Mouse (Mus musculus) hindbrain, embryonic 11.5 days (tissue): ENCODE measurements around the gene Fbxl21. TPM values are rescaled to one million over a fixed set of nuclear protein-coding genes. Genes with fewer than 3 reads are reported as not detected.

Experiments
- ATAC-seq: fragments of 200-750 bp; cut with Nextera tagmentation; 2 replicates; pipeline ENCODE4 v1.8.0; 2017; ENCODE audit warnings: mild to moderate bottlenecking, moderate TSS enrichment, moderate library complexity; ENCODE audit not compliant: low FRiP score
- DNase-seq: peaks from one replicate; pipeline ENCODE4 v3.0.0-alpha.2; 2015; ENCODE audit warnings: low spot score
- H3K27ac ChIP-seq: fragments of 300-500 bp; sonication (generic); 2 replicates; pipeline ENCODE4 v1.5.1; 2014; ENCODE audit warnings: mild to moderate bottlenecking, low read depth, low read length
- H3K27me3 ChIP-seq: fragments of 300-500 bp; sonication (generic); 2 replicates; pipeline ENCODE4 v1.6.1; 2014; ENCODE audit warnings: mild to moderate bottlenecking, low read length, moderate library complexity, mixed read lengths; ENCODE audit not compliant: control insufficient read depth, insufficient read depth
- H3K36me3 ChIP-seq: fragments of 300-500 bp; sonication (generic); 2 replicates; pipeline ENCODE4 v1.6.1; 2014; ENCODE audit warnings: mild to moderate bottlenecking, low read length, moderate library complexity, mixed read lengths; ENCODE audit not compliant: control insufficient read depth, insufficient read depth
- H3K4me1 ChIP-seq: fragments of 300-500 bp; sonication (generic); replicated peaks from 2 replicates; pipeline ENCODE4 v1.6.1; 2014; ENCODE audit warnings: low read length, mixed read lengths; ENCODE audit not compliant: control insufficient read depth, insufficient read depth
- H3K4me2 ChIP-seq: fragments of 300-500 bp; sonication (generic); replicated peaks from 2 replicates; pipeline ENCODE4 v1.6.1; 2014; ENCODE audit warnings: mild to moderate bottlenecking, low read depth, low read length
- H3K4me3 ChIP-seq: fragments of 300-500 bp; sonication (generic); 2 replicates; pipeline ENCODE4 v1.5.1; 2014; ENCODE audit warnings: low read depth, low read length
- H3K9ac ChIP-seq: fragments of 300-500 bp; sonication (generic); 2 replicates; pipeline ENCODE4 v1.6.1; 2014; ENCODE audit warnings: low read depth, low read length
- H3K9me3 ChIP-seq: fragments of 300-500 bp; sonication (generic); 2 replicates; pipeline ENCODE4 v1.6.1; 2016; ENCODE audit warnings: low read length; ENCODE audit not compliant: control insufficient read depth
- WGBS: fragments of 180-500 bp; shearing (Covaris S2); extraction: QIAGEN DNeasy Blood & Tissue Kit; methylation state at CpG from one replicate; pipeline ENCODE4 v1.1.7; 2014; 5-methylcytosine and 5-hydroxymethylcytosine counted together
- polyA plus RNA-seq: library from polyadenylated mRNA; unstranded; fragments of >200 nt; fragmentation: Nextera tagmentation; extraction: Ambion mirVana; gene quantifications from 2 replicates; pipeline ENCODE4 v1.2.1, GENCODE M21; 2014

Fbxl21 gene
- polyA plus RNA-seq, result 3.2 and 3.3 TPM in 2 replicates

DNA sequence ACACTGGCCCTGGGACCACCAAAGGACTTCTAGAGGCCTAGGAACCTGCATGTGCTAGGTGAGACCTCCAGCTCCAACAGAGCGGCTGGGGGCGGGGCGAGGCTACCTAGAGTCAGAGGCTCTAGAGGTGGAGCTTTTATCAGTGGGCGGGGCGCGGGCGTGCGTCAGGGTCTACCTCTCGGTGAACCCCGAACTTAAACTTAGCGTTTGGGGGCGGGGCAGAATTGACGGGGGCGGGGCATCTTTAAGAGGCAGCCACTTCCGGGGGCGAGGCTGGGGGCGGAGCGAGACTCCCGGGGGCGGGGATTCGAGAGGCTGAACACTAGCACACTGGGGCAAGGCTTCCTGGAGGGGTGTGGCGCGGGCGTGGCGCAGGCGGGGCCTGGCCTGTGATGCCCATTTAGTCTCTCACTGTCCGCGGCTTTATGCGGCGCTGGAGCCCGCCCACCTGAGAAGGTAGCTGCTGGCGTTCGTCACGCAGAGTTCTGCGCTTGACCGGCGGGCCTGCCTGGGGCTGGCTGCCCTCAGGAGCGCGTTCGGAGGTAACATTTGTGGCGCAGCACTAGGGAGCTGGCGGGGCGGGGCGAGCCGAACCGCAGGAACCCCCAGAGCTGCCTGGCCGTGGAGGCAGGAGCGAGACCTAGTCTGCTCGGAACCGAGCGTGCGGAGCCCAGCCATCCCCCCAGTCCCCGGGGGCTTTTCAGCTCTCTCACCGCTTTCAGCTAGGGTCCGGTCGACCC is at the start of gene Fbxl21:
Gene Fbxl21 (plus strand): TSS at position 392 of the 740 bp plus-strand sequence.
- Histone ChIP-seq H3K27ac (no peak within 1 kb of the TSS), H3K4me3 (peak within 1 kb of the TSS; percentile 64), H3K4me2 (peak within 1 kb of the TSS; percentile 91), H3K9me3 (no peaks in the 10 kb centered on the region), H3K4me1 (no peaks in the 10 kb centered on the region), H3K9ac (peak within 1 kb of the TSS; percentile 68), H3K36me3 (no peaks in the 10 kb centered on the region), H3K27me3 (no peaks in the 10 kb centered on the region)
- ATAC-seq (peak; percentile 99), DNase-seq (peak; percentile 91)
- 2% methylated on average over 56 of the region's 56 CpGs for WGBS

DNA sequence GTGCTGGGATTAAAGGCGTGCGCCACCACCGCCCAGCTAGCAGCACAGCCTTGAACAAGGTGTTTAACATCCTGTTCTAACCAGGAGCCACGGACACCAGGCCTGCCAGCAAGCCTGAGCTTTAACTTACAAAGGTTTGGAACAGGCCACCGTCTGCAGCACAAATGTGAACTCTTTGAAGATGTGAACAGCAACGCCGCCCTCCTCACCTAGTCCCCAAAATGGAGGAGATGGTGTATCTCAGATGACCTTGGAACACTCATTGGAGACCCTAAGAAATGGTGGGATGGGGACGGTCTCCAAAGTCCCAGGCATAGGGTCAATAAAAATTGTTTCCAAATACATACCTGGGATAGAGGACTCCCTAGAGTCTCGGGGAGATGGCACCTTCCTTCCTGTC is 49.6 kb upstream of the Fbxl21 start:
- Histone ChIP-seq H3K27me3 (no peaks in the 10 kb centered on the region), H3K4me1 (no peaks in the 10 kb centered on the region), H3K9me3 (no peaks in the 10 kb centered on the region), H3K4me2 (no peak overlapping the region), H3K36me3 (no peaks in the 10 kb centered on the region), H3K9ac (no peak overlapping the region), H3K4me3 (no peak overlapping the region), H3K27ac (no peak overlapping the region)
- no peak for ATAC-seq
- DNase-seq, result no peak
- WGBS, result 91% methylated on average over 9 of the region's 9 CpGs

DNA sequence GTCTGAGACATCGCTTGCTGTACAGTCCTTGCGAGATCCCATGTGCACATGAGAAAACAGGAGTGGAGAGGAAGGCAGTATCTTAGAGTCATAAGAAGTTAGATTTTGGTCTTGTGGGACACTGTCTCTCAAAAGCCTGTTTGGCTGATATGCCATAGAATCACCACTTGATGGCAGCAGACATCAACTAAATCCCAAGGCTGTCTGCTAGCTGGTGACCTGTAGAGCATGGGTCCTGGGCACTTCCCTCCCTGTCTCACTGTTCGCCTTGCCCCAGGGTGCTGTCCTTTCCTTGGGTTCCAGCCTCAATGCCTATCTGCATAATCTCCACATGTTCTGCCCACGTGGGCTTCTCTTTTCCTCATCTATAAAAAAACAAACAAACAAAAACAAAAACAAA is 46.9 kb upstream of the Fbxl21 start:
- no peak for ATAC-seq
- no peaks in the 10 kb centered on the region for H3K4me1 ChIP-seq
- no peak overlapping the region for H3K9ac ChIP-seq
- 33% methylated on average over 4 of the region's 4 CpGs for WGBS
- H3K9me3 ChIP-seq, result no peaks in the 10 kb centered on the region
- DNase-seq, result peak; percentile 68
- H3K36me3 ChIP-seq, result no peaks in the 10 kb centered on the region
- H3K27me3 ChIP-seq, result no peaks in the 10 kb centered on the region
- H3K4me3 ChIP-seq, result no peak overlapping the region
- H3K27ac ChIP-seq, result no peak overlapping the region
- H3K4me2 ChIP-seq, result no peak overlapping the region

DNA sequence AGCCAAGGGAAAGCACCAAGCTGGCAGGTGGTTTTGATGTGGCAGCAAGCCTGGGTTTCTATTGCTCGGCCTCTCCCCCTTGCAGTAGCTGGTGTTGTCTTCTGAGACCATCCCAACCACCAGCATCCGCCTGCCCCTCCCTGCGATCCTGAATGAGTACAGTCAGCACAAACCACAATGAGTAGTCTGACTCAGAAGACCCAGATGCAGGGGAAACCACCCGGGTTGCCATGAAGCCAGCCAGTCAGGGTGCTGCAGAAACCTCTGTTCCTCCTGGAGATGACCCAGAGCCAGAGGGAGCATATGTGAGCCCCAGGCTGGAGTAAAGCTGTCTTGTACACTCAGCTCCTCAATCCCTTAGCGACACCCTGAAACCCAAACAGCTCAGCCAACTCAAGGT is 45.5 kb upstream of the Fbxl21 start:
- Histone ChIP-seq H3K27me3 (no peaks in the 10 kb centered on the region), H3K9ac (no peak overlapping the region), H3K4me1 (no peaks in the 10 kb centered on the region), H3K36me3 (no peaks in the 10 kb centered on the region), H3K4me2 (no peak overlapping the region), H3K9me3 (no peaks in the 10 kb centered on the region), H3K27ac (no peak overlapping the region), H3K4me3 (no peak overlapping the region)
- WGBS, result 77% methylated on average over 5 of the region's 5 CpGs
- ATAC-seq (no peak), DNase-seq (no peak)

DNA sequence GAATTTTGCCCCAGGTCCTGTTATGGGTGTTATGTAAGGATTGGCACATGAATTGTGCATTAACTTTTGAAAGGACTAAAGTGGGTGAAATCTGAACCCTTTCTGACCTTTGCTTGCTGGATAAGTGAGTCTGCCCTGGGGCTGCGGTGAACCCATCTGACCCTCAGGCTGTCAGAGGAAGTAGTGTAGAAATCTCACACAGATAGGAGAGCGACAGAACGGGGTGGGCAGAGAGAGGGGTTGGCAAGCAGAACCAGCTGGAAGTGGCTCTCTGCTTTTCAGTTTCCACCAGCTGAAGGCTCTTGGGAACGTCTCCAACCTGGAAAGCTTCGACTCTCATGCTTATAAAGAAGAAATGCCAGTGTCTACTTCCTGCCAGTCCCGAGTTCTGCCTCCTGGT is 45.0 kb upstream of the Fbxl21 start:
- Histone ChIP-seq H3K27ac (no peak overlapping the region), H3K4me2 (no peak overlapping the region), H3K4me3 (no peak overlapping the region), H3K4me1 (no peaks in the 10 kb centered on the region), H3K36me3 (no peaks in the 10 kb centered on the region), H3K9ac (no peak overlapping the region), H3K27me3 (no peaks in the 10 kb centered on the region), H3K9me3 (no peaks in the 10 kb centered on the region)
- no peak for DNase-seq
- 47% methylated on average over 6 of the region's 6 CpGs for WGBS
- no peak for ATAC-seq

DNA sequence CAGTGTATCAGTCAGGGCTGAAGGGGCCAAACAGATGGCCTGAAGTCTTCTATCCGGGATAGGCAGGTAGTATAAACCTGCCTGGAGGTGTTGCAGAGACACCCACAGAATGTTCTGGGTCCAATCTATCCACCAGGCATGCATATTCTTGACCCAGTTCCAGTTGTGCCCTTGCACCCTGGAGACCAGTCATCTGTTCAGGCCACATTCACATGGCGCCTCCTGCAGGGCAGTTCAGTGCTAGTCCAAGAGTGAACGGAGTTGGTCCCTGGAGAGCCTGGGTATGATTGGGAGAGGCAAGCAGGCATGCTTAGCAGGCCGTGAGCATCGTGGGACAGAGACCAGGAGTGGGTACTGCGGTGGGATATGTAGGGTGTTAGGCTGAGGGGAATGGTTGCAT is 44.2 kb upstream of the Fbxl21 start:
- H3K27ac ChIP-seq, result no peak overlapping the region
- no peak for ATAC-seq
- H3K4me3 ChIP-seq, result no peak overlapping the region
- no peaks in the 10 kb centered on the region for H3K36me3 ChIP-seq
- no peak overlapping the region for H3K4me2 ChIP-seq
- no peak for DNase-seq
- no peaks in the 10 kb centered on the region for H3K4me1 ChIP-seq
- no peaks in the 10 kb centered on the region for H3K9me3 ChIP-seq
- H3K9ac ChIP-seq, result no peak overlapping the region
- WGBS, result 80% methylated on average over 6 of the region's 6 CpGs
- no peaks in the 10 kb centered on the region for H3K27me3 ChIP-seq

DNA sequence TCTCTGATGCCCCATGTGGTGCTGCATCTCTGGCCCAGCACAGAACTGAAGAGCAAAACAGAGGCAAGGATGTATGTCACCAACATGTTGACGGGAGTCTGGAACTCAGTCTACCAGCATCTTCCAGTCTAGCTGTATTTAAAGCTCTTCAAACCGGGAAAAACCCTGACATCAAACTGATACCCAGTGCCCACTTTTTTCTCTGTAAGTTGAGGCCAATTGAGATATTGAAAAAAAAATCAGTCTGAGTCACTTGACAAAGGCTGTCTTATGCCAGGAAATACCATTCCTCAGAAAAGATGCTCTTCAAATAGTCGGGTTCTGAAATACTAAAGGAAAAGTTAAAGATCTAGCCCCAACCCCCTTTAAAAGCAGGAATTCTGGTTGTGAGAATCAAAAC is 40.1 kb upstream of the Fbxl21 start, which contains the start of gene Il9:
Gene Il9 (minus strand): TSS at position 101 of the 400 bp plus-strand sequence.
- H3K9me3 ChIP-seq, result no peaks in the 10 kb centered on the region
- ATAC-seq, result no peak
- H3K27ac ChIP-seq, result no peak within 1 kb of the TSS
- no peak within 1 kb of the TSS for H3K4me3 ChIP-seq
- H3K9ac ChIP-seq, result no peak within 1 kb of the TSS
- WGBS, result 80% methylated on average over 3 of the region's 3 CpGs
- no peaks in the 10 kb centered on the region for H3K36me3 ChIP-seq
- no peak within 1 kb of the TSS for H3K4me2 ChIP-seq
- no peaks in the 10 kb centered on the region for H3K27me3 ChIP-seq
- no peak for DNase-seq
- H3K4me1 ChIP-seq, result no peaks in the 10 kb centered on the region

DNA sequence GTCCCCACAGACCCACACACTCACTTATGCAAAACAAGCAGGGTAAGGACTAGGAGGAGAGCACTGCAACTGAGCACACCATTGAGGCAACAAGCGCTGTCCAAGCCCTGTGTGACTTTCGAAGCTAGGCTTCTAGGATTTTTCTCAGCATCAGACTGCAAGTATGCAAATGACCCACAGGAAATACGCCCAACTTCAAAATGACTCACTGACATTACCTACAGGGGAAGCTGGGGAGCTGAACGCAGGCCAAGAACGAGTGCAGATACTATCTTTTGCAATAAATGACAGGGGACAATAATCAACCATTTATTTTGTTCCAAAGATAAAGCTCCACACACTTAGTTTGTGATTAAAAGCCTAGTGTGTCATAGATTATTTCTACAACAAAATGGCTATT is 34.3 kb upstream of the Fbxl21 start:
- no peak overlapping the region for H3K27ac ChIP-seq
- no peak for ATAC-seq
- no peak for DNase-seq
- no peak overlapping the region for H3K4me2 ChIP-seq
- no peaks in the 10 kb centered on the region for H3K4me1 ChIP-seq
- H3K9ac ChIP-seq, result no peak overlapping the region
- 78% methylated on average over 5 of the region's 5 CpGs for WGBS
- no peaks in the 10 kb centered on the region for H3K9me3 ChIP-seq
- no peaks in the 10 kb centered on the region for H3K27me3 ChIP-seq
- no peak overlapping the region for H3K4me3 ChIP-seq
- H3K36me3 ChIP-seq, result no peaks in the 10 kb centered on the region

DNA sequence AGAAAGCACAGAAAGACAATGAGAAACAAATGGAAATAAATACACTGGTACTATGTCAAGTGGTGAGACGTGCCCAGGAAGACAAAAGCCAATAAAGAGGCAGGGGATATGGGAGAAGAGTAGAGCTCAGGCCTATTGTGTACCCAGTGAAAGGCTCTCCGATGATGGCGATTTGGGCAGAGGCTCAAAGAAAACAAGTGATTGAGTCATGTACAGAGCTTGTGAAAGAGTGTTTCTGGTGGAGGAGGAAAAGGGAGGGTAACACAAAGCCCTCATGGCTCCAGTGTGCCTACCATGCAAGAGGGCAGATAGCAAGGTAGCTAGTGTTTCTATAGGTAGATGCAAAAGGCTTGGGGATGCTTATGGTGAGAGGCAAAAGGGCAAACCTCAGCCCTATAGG is 27.8 kb upstream of the Fbxl21 start:
- Histone ChIP-seq H3K27ac (no peak overlapping the region), H3K9me3 (0 out of 2 replicates have a peak, but pooled peaks cover 2% of the 10 kb centered on the region), H3K9ac (no peak overlapping the region), H3K4me2 (no peak overlapping the region), H3K4me1 (no peaks in the 10 kb centered on the region), H3K4me3 (no peak overlapping the region), H3K36me3 (no peaks in the 10 kb centered on the region), H3K27me3 (no peaks in the 10 kb centered on the region)
- ATAC-seq (no peak), DNase-seq (no peak)
- WGBS, result 38% methylated on average over 3 of the region's 3 CpGs
